Mouse (Mus musculus) frontal cortex, adult (tissue): ENCODE measurements around the gene Adamtsl2.

Experiments used
- ATAC-seq: cut with Nextera tagmentation; 2 replicates; pipeline ENCODE4 v1.9.2; 2017; ENCODE audit warnings: mild to moderate bottlenecking, moderate library complexity, mixed read lengths; ENCODE audit not compliant: low TSS enrichment

The Adamtsl2 gene

GRCm38 (mm10) chr2:27075485-27075884 is 3.7 kb upstream of the Adamtsl2 start:
- no peak for ATAC-seq

- ATAC-seq = no peak
Observed at GRCm38 (mm10) chr2:27077655-27078244, 1.4 kb upstream of the Adamtsl2 start.

- no peak for ATAC-seq
Observed at GRCm38 (mm10) chr2:27078312-27078711, 867 bp upstream of the Adamtsl2 start.

GRCm38 (mm10) chr2:27079649-27080048 is 470 bp downstream of the Adamtsl2 start:
- no peak for ATAC-seq

GRCm38 (mm10) chr2:27083761-27084475 is 4.7 kb downstream of the Adamtsl2 start:
- no peak for ATAC-seq

- no peak for ATAC-seq
Observed at GRCm38 (mm10) chr2:27084963-27085362, 5.8 kb downstream of the Adamtsl2 start.

- ATAC-seq = no peak
Observed at GRCm38 (mm10) chr2:27085801-27086200, 6.6 kb downstream of the Adamtsl2 start.

GRCm38 (mm10) chr2:27086483-27087010 is 7.4 kb downstream of the Adamtsl2 start:
- ATAC-seq = no peak

- no peak for ATAC-seq
Observed at GRCm38 (mm10) chr2:27087581-27087980, 8.4 kb downstream of the Adamtsl2 start.

- ATAC-seq = no peak
Observed at GRCm38 (mm10) chr2:27088071-27088644, 9.0 kb downstream of the Adamtsl2 start.

GRCm38 (mm10) chr2:27088700-27089099 is 9.5 kb downstream of the Adamtsl2 start:
- no peak for ATAC-seq

GRCm38 (mm10) chr2:27089238-27089637 is 10.1 kb downstream of the Adamtsl2 start:
- ATAC-seq = no peak

- ATAC-seq = no peak
Observed at GRCm38 (mm10) chr2:27095178-27095577, 16.0 kb downstream of the Adamtsl2 start.

GRCm38 (mm10) chr2:27096341-27096981 is 17.3 kb downstream of the Adamtsl2 start:
- ATAC-seq = peak; percentile 78

- peak; percentile 35 for ATAC-seq
Observed at GRCm38 (mm10) chr2:27097241-27097656, 18.1 kb downstream of the Adamtsl2 start.

- no peak for ATAC-seq
Observed at GRCm38 (mm10) chr2:27097776-27098175, 18.6 kb downstream of the Adamtsl2 start.

GRCm38 (mm10) chr2:27103554-27103953 is 24.4 kb downstream of the Adamtsl2 start:
- ATAC-seq = peak; percentile 35

GRCm38 (mm10) chr2:27106816-27107215 is 27.6 kb downstream of the Adamtsl2 start:
- no peak for ATAC-seq

GRCm38 (mm10) chr2:27108144-27108543 is 29.0 kb downstream of the Adamtsl2 start:
- no peak for ATAC-seq

GRCm38 (mm10) chr2:27109052-27109451 is 29.9 kb downstream of the Adamtsl2 start:
- 0 out of 2 replicates have a peak, but pooled peaks have one; percentile 17 for ATAC-seq

GRCm38 (mm10) chr2:27112585-27112984 is 33.4 kb downstream of the Adamtsl2 start:
- no peak for ATAC-seq

GRCm38 (mm10) chr2:27114169-27114568 is 35.0 kb downstream of the Adamtsl2 start:
- ATAC-seq = no peak
